Mouse (Mus musculus) limb, embryonic 14.5 days (tissue): ENCODE results near the gene Stau1. TPM values are rescaled to one million over a fixed set of nuclear protein-coding genes. Genes with fewer than 3 reads are reported as not detected.

Source experiments
- ATAC-seq: fragments of 200-750 bp; cut with Nextera tagmentation; 2 replicates; pipeline ENCODE4 v1.8.0; 2017; ENCODE audit warnings: low read depth, moderate number of reproducible peaks, moderate TSS enrichment; ENCODE audit not compliant: low FRiP score
- DNase-seq: peaks from one replicate; pipeline ENCODE4 v3.0.0-alpha.2; 2015; ENCODE audit warnings: low spot score
- H3K27ac ChIP-seq: fragments of 300-500 bp; sonication (generic); replicated peaks from 2 replicates; pipeline ENCODE4 v1.5.1; 2014; ENCODE audit warnings: low read depth, mild to moderate bottlenecking, low read length, moderate library complexity, mixed read lengths
- H3K27me3 ChIP-seq: fragments of 300-500 bp; sonication (generic); 2 replicates; pipeline ENCODE4 v1.6.1; 2014; ENCODE audit warnings: low read length, mixed read lengths; ENCODE audit not compliant: control insufficient read depth, insufficient read depth
- H3K36me3 ChIP-seq: fragments of 300-500 bp; sonication (generic); 2 replicates; pipeline ENCODE4 v1.6.1; 2014; ENCODE audit warnings: mild to moderate bottlenecking, low read length, moderate library complexity, mixed read lengths; ENCODE audit not compliant: control insufficient read depth, insufficient read depth
- H3K4me1 ChIP-seq: fragments of 300-500 bp; sonication (generic); 2 replicates; pipeline ENCODE4 v1.6.1; 2014; ENCODE audit warnings: antibody characterized with exemption, low read length, mixed read lengths; ENCODE audit not compliant: control insufficient read depth, insufficient read depth
- H3K4me2 ChIP-seq: fragments of 300-500 bp; sonication (generic); replicated peaks from 2 replicates; pipeline ENCODE4 v1.6.1; 2014; ENCODE audit warnings: low read depth, mild to moderate bottlenecking, low read length, moderate library complexity; ENCODE audit not compliant: severe bottlenecking
- H3K4me3 ChIP-seq: fragments of 300-500 bp; sonication (generic); replicated peaks from 2 replicates; pipeline ENCODE4 v1.5.1; 2014; ENCODE audit warnings: low read length
- H3K9ac ChIP-seq: fragments of 300-500 bp; sonication (generic); 2 replicates; pipeline ENCODE4 v1.6.1; 2014; ENCODE audit warnings: mild to moderate bottlenecking, low read depth, low read length, moderate library complexity; ENCODE audit not compliant: severe bottlenecking
- H3K9me3 ChIP-seq: fragments of 300-500 bp; sonication (generic); 2 replicates; pipeline ENCODE4 v1.6.1; 2016; ENCODE audit warnings: low read length; ENCODE audit not compliant: control insufficient read depth
- POLR2A ChIP-seq: fragments of 200-500 bp; IDR thresholded peaks from 2 replicates; pipeline ENCODE4 v1.8.0; 2012; ENCODE audit warnings: inconsistent platforms, mild to moderate bottlenecking, moderate library complexity, borderline replicate concordance; ENCODE audit not compliant: insufficient read depth, insufficient read length; ENCODE audit errors: extremely low read depth
- WGBS: fragments of 180-500 bp; shearing (Covaris S2); extraction: QIAGEN DNeasy Blood & Tissue Kit; methylation state at CpG from one replicate; pipeline ENCODE4 v1.1.7; 2014; 5-methylcytosine and 5-hydroxymethylcytosine counted together
- polyA plus RNA-seq, 2 experiments: library from polyadenylated mRNA; depleted of rRNA in 1 of 2; stranded (reverse) in 1 of 2; unstranded in 1 of 2; fragments of >200 nt; fragmentation: Nextera tagmentation in 1 of 2; extraction: Ambion mirVana in 1 of 2; gene quantifications; 2 replicates each; pipeline versions ENCODE4 v1.2.1 to v1.2.3; 2012 to 2014

Gene Stau1
- polyA plus RNA-seq, 2 experiments = 71.4 to 88.8 TPM

DNA sequence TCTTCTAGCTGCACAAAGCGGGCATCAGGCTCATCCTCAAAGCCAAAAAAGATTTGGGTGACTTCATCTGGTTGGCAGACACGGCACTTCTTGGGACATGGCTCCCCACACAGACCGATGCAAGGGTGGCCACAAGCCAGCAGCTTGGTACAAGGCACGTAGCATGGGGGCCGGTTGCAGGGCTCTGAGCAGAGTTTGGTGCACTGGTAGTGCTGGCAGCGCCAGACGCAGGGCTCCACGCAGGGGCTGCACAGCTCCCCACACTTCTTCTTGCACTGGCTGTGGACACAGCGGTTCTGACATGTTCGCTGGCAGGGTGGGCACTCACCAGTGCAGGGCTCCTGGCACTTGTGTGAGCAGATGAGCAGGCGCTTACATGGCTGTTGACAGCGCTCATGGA, 41.6 kb upstream of the Stau1 start:
- no peak for TF ChIP-seq POLR2A
- H3K4me1 ChIP-seq = no peaks in the 10 kb centered on the region
- ATAC-seq (no peak), DNase-seq (no peak)
- H3K9me3 ChIP-seq = no peaks in the 10 kb centered on the region
- H3K27me3 ChIP-seq = no peaks in the 10 kb centered on the region
- WGBS = 94% methylated on average over 12 of the region's 12 CpGs
- H3K9ac ChIP-seq = no peak overlapping the region
- H3K4me2 ChIP-seq = no peak overlapping the region
- peaks cover 96% of the 10 kb centered on the region for H3K36me3 ChIP-seq
- no peak overlapping the region for H3K4me3 ChIP-seq
- H3K27ac ChIP-seq = no peak overlapping the region

DNA sequence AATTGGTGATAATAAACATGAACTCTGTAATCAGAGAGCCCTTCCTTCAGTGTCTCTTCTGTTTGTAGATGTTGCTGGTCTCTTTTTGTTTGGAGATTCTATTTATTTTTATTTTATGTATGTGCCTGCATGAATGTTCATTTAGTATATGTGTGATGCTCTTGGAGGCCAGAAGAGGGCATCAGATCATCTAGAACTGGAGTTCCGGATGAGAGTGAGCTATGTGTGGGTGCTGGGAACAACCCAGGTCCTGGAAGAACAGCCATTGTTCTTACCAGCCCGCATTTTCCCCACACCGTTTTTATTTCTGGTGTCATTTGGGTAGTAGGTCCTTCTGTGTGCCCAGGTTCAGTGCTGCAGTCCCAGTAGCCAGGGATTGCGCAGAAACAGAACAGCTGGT, 34.4 kb upstream of the Stau1 start:
- Histone ChIP-seq H3K4me3 (no peak overlapping the region), H3K27ac (no peak overlapping the region), H3K9me3 (no peaks in the 10 kb centered on the region), H3K4me1 (no peaks in the 10 kb centered on the region), H3K9ac (no peak overlapping the region), H3K36me3 (peaks cover 95% of the 10 kb centered on the region), H3K4me2 (no peak overlapping the region), H3K27me3 (no peaks in the 10 kb centered on the region)
- ATAC-seq (no peak), DNase-seq (no peak)
- TF ChIP-seq POLR2A = no peak
- WGBS = 90% methylated on average over 4 of the region's 4 CpGs

DNA sequence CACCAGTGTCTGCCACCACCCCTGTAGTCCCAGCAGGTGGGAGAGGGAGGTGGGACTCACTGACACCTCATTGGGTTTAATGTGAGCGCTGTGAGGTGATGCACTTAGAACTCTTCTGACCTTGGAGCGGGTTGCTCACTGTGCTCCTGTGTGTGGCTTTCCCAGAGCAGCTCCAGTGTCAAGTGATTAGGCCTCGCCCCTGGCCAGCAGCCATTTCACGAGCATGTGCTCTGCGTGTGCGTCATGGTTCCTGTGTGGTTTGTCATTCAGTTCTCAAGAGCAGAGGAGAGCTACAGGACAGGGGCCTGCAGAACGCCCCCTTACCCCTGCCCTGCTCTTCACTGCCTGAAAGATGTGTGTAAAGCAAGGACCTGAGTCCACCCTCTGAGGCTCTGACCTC, 32.5 kb upstream of the Stau1 start:
- Histone ChIP-seq H3K4me2 (no peak overlapping the region), H3K9ac (no peak overlapping the region), H3K27ac (no peak overlapping the region), H3K4me1 (no peaks in the 10 kb centered on the region), H3K4me3 (no peak overlapping the region), H3K27me3 (no peaks in the 10 kb centered on the region), H3K9me3 (no peaks in the 10 kb centered on the region), H3K36me3 (peaks cover 92% of the 10 kb centered on the region)
- TF ChIP-seq POLR2A = no peak
- DNase-seq = no peak
- no peak for ATAC-seq
- WGBS = 92% methylated on average over 7 of the region's 7 CpGs

DNA sequence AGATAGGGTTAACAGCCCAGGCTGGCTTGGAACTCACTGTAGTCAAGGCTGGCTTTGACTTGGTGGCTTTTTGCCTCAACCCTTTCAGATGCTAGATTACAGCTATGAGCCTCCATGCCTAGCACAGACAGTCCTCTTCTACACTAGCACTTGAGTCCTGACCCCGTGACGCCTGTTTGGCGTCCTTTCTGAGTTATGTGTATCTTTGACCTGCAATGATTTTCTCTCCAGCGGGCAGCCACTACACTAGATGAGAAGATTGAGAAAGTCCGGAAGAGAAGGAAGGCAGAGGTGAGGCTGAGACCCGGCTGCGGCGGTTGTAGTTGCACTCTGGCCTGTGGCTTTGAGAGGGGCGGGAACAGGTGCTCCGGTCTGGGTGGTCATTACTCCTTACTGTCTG, 23.3 kb upstream of the Stau1 start:
- peaks cover 61% of the 10 kb centered on the region for H3K36me3 ChIP-seq
- TF ChIP-seq POLR2A = no peak
- DNase-seq (no peak), ATAC-seq (no peak)
- no peaks in the 10 kb centered on the region for H3K27me3 ChIP-seq
- H3K9me3 ChIP-seq = no peaks in the 10 kb centered on the region
- WGBS = 92% methylated on average over 10 of the region's 10 CpGs
- H3K9ac ChIP-seq = no peak overlapping the region
- no peak overlapping the region for H3K4me3 ChIP-seq
- H3K27ac ChIP-seq = no peak overlapping the region
- peaks cover 10% of the 10 kb centered on the region for H3K4me1 ChIP-seq
- H3K4me2 ChIP-seq = no peak overlapping the region

DNA sequence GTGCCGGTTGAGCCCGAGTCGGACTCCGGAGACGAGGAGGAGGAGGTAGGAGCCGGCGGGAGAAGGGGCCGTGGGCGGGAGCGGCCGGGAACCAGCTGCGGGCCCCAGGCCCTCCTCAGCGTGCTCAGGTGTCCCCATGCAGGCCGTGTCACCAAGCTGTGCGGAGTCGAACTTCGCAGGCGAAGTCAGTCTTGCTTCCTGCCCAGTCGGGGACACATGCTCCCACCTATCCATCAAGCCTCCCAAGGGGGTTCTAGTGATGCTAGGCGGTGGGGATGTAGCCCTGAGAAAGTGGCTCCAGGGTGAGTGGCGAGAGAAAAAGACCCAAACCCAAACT, 19.3 kb upstream of the Stau1 start:
- H3K36me3 ChIP-seq = peaks cover 28% of the 10 kb centered on the region
- DNase-seq (no peak), ATAC-seq (peak; percentile 17; the same call in 1 of the 2 replicates)
- H3K4me2 ChIP-seq = peak overlapping the region; percentile 92
- H3K27ac ChIP-seq = peak overlapping the region; percentile 8; the same call in 1 of the 2 replicates
- H3K9me3 ChIP-seq = no peaks in the 10 kb centered on the region
- TF ChIP-seq POLR2A = no peak
- H3K4me1 ChIP-seq = peaks cover 10% of the 10 kb centered on the region
- peak overlapping the region; percentile 75 for H3K9ac ChIP-seq
- WGBS = 0% methylated on average over 21 of the region's 21 CpGs
- no peaks in the 10 kb centered on the region for H3K27me3 ChIP-seq
- peak overlapping the region; percentile 92 for H3K4me3 ChIP-seq
